Mouse (Mus musculus) MEL (cell line): ENCODE results near the gene Lipa. TPM values are rescaled to one million over a fixed set of nuclear protein-coding genes. Genes with fewer than 3 reads are reported as not detected.

Source experiments
- DNase-seq: peaks from one replicate; pipeline ENCODE4 v3.0.0; 2011; ENCODE audit warnings: low read depth, low spot score
- H3K27ac ChIP-seq: 2 replicates; pipeline ENCODE4 v1.5.1; 2012; ENCODE audit warnings: low read depth, mild to moderate bottlenecking, control low read depth, low read length, moderate library complexity; ENCODE audit not compliant: control insufficient read depth
- H3K27me3 ChIP-seq, 2 experiments: fragments of 150-350 bp in 1 of 2; sonication (generic) in 1 of 2; 2 replicates each; pipeline ENCODE4 v1.6.1; 2012; ENCODE audit warnings: low read length in 2 of 2, mild to moderate bottlenecking in 2 of 2, improper control_type of control experiment in 1 of 2, moderate library complexity in 1 of 2; ENCODE audit not compliant: insufficient read depth in 2 of 2, control insufficient read depth in 1 of 2
- H3K36me3 ChIP-seq, 2 experiments: 2 replicates each; pipeline ENCODE4 v1.6.1; 2012 to 2014; ENCODE audit warnings: low read length in 2 of 2, improper control_type of control experiment in 1 of 2, inconsistent platforms in 1 of 2, mild to moderate bottlenecking in 1 of 2; ENCODE audit not compliant: insufficient read depth in 2 of 2, control insufficient read depth in 1 of 2
- H3K4me1 ChIP-seq, 2 experiments: fragments of 150-350 bp in 1 of 2; sonication (generic) in 1 of 2; 2 replicates each; pipeline ENCODE4 v1.6.1; 2012; ENCODE audit warnings: low read length in 2 of 2, improper control_type of control experiment in 1 of 2, mild to moderate bottlenecking in 1 of 2; ENCODE audit not compliant: insufficient read depth in 2 of 2, control insufficient read depth in 1 of 2
- H3K4me3 ChIP-seq, 2 experiments: fragments of 150-350 bp in 1 of 2; sonication (generic) in 1 of 2; 2 replicates each; pipeline ENCODE4 v1.5.1; 2012; ENCODE audit warnings: low read depth in 2 of 2, low read length in 2 of 2, mild to moderate bottlenecking in 2 of 2, moderate library complexity in 2 of 2, control low read depth in 1 of 2, improper control_type of control experiment in 1 of 2; ENCODE audit not compliant: control insufficient read depth in 1 of 2, insufficient read depth in 1 of 2
- H3K79me2 ChIP-seq: 2 replicates; pipeline ENCODE4 v1.6.1; 2012; ENCODE audit warnings: mild to moderate bottlenecking, low read length, moderate library complexity; ENCODE audit not compliant: control insufficient read depth, poor library complexity, insufficient read depth
- H3K9ac ChIP-seq: 2 replicates; pipeline ENCODE4 v1.6.1; 2012; ENCODE audit warnings: low read depth, mild to moderate bottlenecking, control low read depth, low read length, moderate library complexity; ENCODE audit not compliant: control insufficient read depth, poor library complexity, severe bottlenecking
- H3K9me3 ChIP-seq: fragments of 150-350 bp; sonication (generic); replicated peaks from 2 replicates; pipeline ENCODE4 v1.6.1; 2012; ENCODE audit warnings: mild to moderate bottlenecking, low read length, improper control_type of control experiment, moderate library complexity; ENCODE audit not compliant: insufficient read depth
- BHLHE40 ChIP-seq: IDR thresholded peaks from 2 replicates; pipeline ENCODE4 v1.6.1; 2012; ENCODE audit warnings: low read depth, mild to moderate bottlenecking, inconsistent platforms, low read length, improper control_type of control experiment, borderline replicate concordance
- CHD1 ChIP-seq: IDR thresholded peaks from 2 replicates; pipeline ENCODE4 v1.6.1; 2012; ENCODE audit warnings: low read depth, mild to moderate bottlenecking, inconsistent platforms, low read length, improper control_type of control experiment
- CHD2 ChIP-seq: IDR thresholded peaks from 2 replicates; pipeline ENCODE4 v1.6.1; 2011; ENCODE audit warnings: low read length, improper control_type of control experiment
- CTCF ChIP-seq, 3 experiments: IDR thresholded peaks in 2 of 3; conservative IDR thresholded peaks in 1 of 3; 2 replicates each; pipeline ENCODE4 v1.5.1; 2011 to 2012; ENCODE audit warnings: low read length in 3 of 3, low read depth in 2 of 3, mild to moderate bottlenecking in 2 of 3, improper control_type of control experiment in 1 of 3, inconsistent platforms in 1 of 3, mixed read lengths in 1 of 3, moderate library complexity in 1 of 3; ENCODE audit not compliant: control insufficient read depth in 1 of 3, insufficient read depth in 1 of 3, poor library complexity in 1 of 3, severe bottlenecking in 1 of 3
- GATA1 ChIP-seq: IDR thresholded peaks from 2 replicates; pipeline ENCODE4 v1.6.1; 2011; ENCODE audit warnings: low read depth, low read length, improper control_type of control experiment
- HCFC1 ChIP-seq: IDR thresholded peaks from 2 replicates; pipeline ENCODE4 v1.6.1; 2012; ENCODE audit warnings: low read depth, mild to moderate bottlenecking, inconsistent platforms, low read length, improper control_type of control experiment, moderate library complexity
- KAT2A ChIP-seq: conservative IDR thresholded peaks from 2 replicates; pipeline ENCODE4 v1.6.1; 2012; ENCODE audit warnings: low read depth, low read length, improper control_type of control experiment, inconsistent platforms
- MXI1 ChIP-seq: IDR thresholded peaks from 2 replicates; pipeline ENCODE4 v1.6.1; 2011; ENCODE audit warnings: mild to moderate bottlenecking, low read depth, low read length, improper control_type of control experiment
- MYB ChIP-seq: IDR thresholded peaks from 2 replicates; pipeline ENCODE4 v1.6.1; 2011; ENCODE audit warnings: mild to moderate bottlenecking, low read depth, low read length, improper control_type of control experiment
- NELFE ChIP-seq: IDR thresholded peaks from 2 replicates; pipeline ENCODE4 v1.6.1; 2011; ENCODE audit warnings: low read depth, low read length, improper control_type of control experiment
- NRF1 ChIP-seq: IDR thresholded peaks from 2 replicates; pipeline ENCODE4 v1.6.1; 2014; ENCODE audit warnings: low read depth, mild to moderate bottlenecking, inconsistent platforms, low read length, improper control_type of control experiment, moderate library complexity; ENCODE audit not compliant: poor library complexity, insufficient read depth, severe bottlenecking
- POLR2A ChIP-seq, 2 experiments: IDR thresholded peaks; 2 replicates each; pipeline ENCODE4 v1.6.1; 2011 to 2012; ENCODE audit warnings: low read length in 2 of 2, mild to moderate bottlenecking in 2 of 2, control low read depth in 1 of 2, improper control_type of control experiment in 1 of 2, low read depth in 1 of 2, moderate library complexity in 1 of 2; ENCODE audit not compliant: control insufficient read depth in 1 of 2, insufficient read depth in 1 of 2, poor library complexity in 1 of 2
- POLR2AphosphoS2 ChIP-seq: IDR thresholded peaks from 2 replicates; pipeline ENCODE4 v1.6.1; 2011; ENCODE audit warnings: low read length, improper control_type of control experiment
- RAD21 ChIP-seq: IDR thresholded peaks from 2 replicates; pipeline ENCODE4 v1.6.1; 2011; ENCODE audit warnings: mild to moderate bottlenecking, low read depth, low read length, improper control_type of control experiment
- UBTF ChIP-seq: IDR thresholded peaks from 2 replicates; pipeline ENCODE4 v1.6.1; 2012; ENCODE audit warnings: low read depth, mild to moderate bottlenecking, inconsistent platforms, low read length, improper control_type of control experiment, moderate library complexity, borderline replicate concordance; ENCODE audit not compliant: insufficient read depth
- USF1 ChIP-seq: IDR thresholded peaks from 2 replicates; pipeline ENCODE4 v1.6.1; 2014; ENCODE audit warnings: low read depth, mild to moderate bottlenecking, inconsistent platforms, low read length, improper control_type of control experiment, moderate library complexity
- ZC3H11A ChIP-seq: IDR thresholded peaks from 2 replicates; pipeline ENCODE4 v1.6.1; 2012; ENCODE audit warnings: low read depth, mild to moderate bottlenecking, inconsistent platforms, low read length, improper control_type of control experiment
- ZNF384 ChIP-seq: IDR thresholded peaks from 2 replicates; pipeline ENCODE4 v1.6.1; 2012; ENCODE audit warnings: low read depth, mild to moderate bottlenecking, inconsistent platforms, low read length, improper control_type of control experiment
- polyA plus RNA-seq, 2 experiments: library from polyadenylated mRNA; stranded (reverse) in 1 of 2; unstranded in 1 of 2; fragments of >175 nt in 1 of 2; fragments of >200 nt in 1 of 2; gene quantifications; 2 replicates each; pipeline versions ENCODE4 v1.2.1 to v1.2.4; 2012; ENCODE audit warnings: low replicate concordance in 2 of 2, low read depth in 1 of 2; ENCODE audit not compliant: insufficient read length in 2 of 2, insufficient read depth in 1 of 2, missing spikeins in 1 of 2
- total RNA-seq: library from RNA; depleted of rRNA; stranded (reverse); fragments of 300-350 nt; gene quantifications from 2 replicates; pipeline ENCODE4 v1.2.3, GENCODE M21; 2012

Gene Lipa
- total and polyA plus RNA-seq, 3 experiments, result 7.6 to 13.8 TPM; not detected in 1

DNA sequence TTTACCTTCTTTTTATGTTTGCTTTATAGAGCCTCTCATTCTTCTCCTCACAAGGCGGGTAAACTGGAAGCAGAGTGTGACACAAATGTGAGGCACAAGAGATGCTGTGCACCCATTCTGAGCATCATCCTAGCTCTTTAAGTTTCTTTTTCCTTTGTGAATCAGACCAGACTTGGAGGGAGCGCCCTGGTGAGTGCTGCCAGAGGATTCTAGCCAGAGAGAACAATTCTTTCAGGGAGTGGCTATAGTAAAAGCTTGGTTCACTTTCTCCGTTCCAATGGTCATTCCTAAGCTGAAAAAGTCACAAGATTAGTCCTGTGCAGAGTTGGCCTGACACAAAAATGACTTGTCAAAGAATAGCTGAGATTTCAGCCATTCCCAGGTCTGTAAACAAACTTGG is 29.3 kb upstream of the Lipa start:
- TF ChIP-seq NRF1 (no peak), BHLHE40 (no peak), MYB (no peak), CHD2 (no peak), UBTF (no peak), NELFE (no peak), RAD21 (no peak)
- Histone ChIP-seq H3K36me3 (peaks cover 0 to 5% of the 10 kb centered on the region in 2 experiments; a peak in 2 of 4 replicates), H3K4me3 (no peak overlapping the region), H3K4me1 (peaks cover 0 to 7% of the 10 kb centered on the region in 2 experiments; a peak in 2 of 4 replicates), H3K9me3 (no peaks in the 10 kb centered on the region), H3K9ac (no peak overlapping the region), H3K27ac (no peak overlapping the region), H3K27me3 (no peaks in the 10 kb centered on the region), H3K79me2 (no peaks in the 10 kb centered on the region)
- DNase-seq, result no peak

GRCm38 (mm10) chr19:34554061-34554460 is 26.8 kb upstream of the Lipa start:
- H3K27me3 ChIP-seq, result no peaks in the 10 kb centered on the region
- no peak overlapping the region for H3K9ac ChIP-seq
- H3K27ac ChIP-seq, result no peak overlapping the region
- no peaks in the 10 kb centered on the region for H3K79me2 ChIP-seq
- H3K36me3 ChIP-seq, result peaks cover 0 to 3% of the 10 kb centered on the region in 2 experiments; a peak in 2 of 4 replicates
- no peak for DNase-seq
- no peak overlapping the region for H3K4me3 ChIP-seq
- TF ChIP-seq CHD2 (no peak), POLR2A (IDR thresholded peaks at IDR 0.05; ENCODE audit: control insufficient read depth in 1 of 2, insufficient read depth in 1 of 2, low read depth in 1 of 2, low read length in 2 of 2, poor library complexity in 1 of 2) (no peak), USF1 (no peak), KAT2A (no peak), MXI1 (no peak), CTCF (IDR thresholded peaks at IDR 0.05 in 2 of 3, conservative IDR thresholded peaks at IDR 0.05 in 1 of 3; ENCODE audit: control insufficient read depth in 1 of 3, insufficient read depth in 1 of 3, low read depth in 2 of 3, low read length in 3 of 3, poor library complexity in 1 of 3, severe bottlenecking in 1 of 3) (no peak), POLR2AphosphoS2 (no peak), ZC3H11A (no peak), GATA1 (no peak), ZNF384 (no peak), HCFC1 (no peak), CHD1 (no peak), RAD21 (no peak)
- peaks cover 0 to 2% of the 10 kb centered on the region in 2 experiments; a peak in 2 of 4 replicates for H3K4me1 ChIP-seq
- H3K9me3 ChIP-seq, result no peaks in the 10 kb centered on the region
